Mouse (Mus musculus) intestine, embryonic 16.5 days (tissue): ENCODE results near the gene Slc6a6. TPM values are rescaled to one million over a fixed set of nuclear protein-coding genes. Genes with fewer than 3 reads are reported as not detected.

ENCODE experiments used
- ATAC-seq: fragments of 200-750 bp; cut with Nextera tagmentation; 2 replicates; pipeline ENCODE4 v1.8.0; 2017; ENCODE audit warnings: moderate TSS enrichment, moderate library complexity
- H3K27ac ChIP-seq: fragments of 300-500 bp; sonication (generic); 2 replicates; pipeline ENCODE4 v1.5.1; 2014; ENCODE audit warnings: mild to moderate bottlenecking, low read length
- H3K27me3 ChIP-seq: fragments of 300-500 bp; sonication (generic); replicated peaks from 2 replicates; pipeline ENCODE4 v1.6.1; 2014; ENCODE audit warnings: low read length, control low read depth, mixed read lengths; ENCODE audit not compliant: control insufficient read depth, insufficient read depth
- H3K36me3 ChIP-seq: fragments of 300-500 bp; sonication (generic); 2 replicates; pipeline ENCODE4 v1.6.1; 2014; ENCODE audit warnings: low read length, control low read depth; ENCODE audit not compliant: control insufficient read depth, insufficient read depth
- H3K4me1 ChIP-seq: fragments of 300-500 bp; sonication (generic); 2 replicates; pipeline ENCODE4 v1.6.1; 2014; ENCODE audit warnings: low read length, control low read depth, mixed read lengths; ENCODE audit not compliant: control insufficient read depth, insufficient read depth
- H3K4me2 ChIP-seq: fragments of 300-500 bp; sonication (generic); 2 replicates; pipeline ENCODE4 v1.6.1; 2014; ENCODE audit warnings: low read depth, low read length, control low read depth
- H3K4me3 ChIP-seq: fragments of 300-500 bp; sonication (generic); 2 replicates; pipeline ENCODE4 v1.5.1; 2014; ENCODE audit warnings: mild to moderate bottlenecking, low read length
- H3K9ac ChIP-seq: fragments of 300-500 bp; sonication (generic); 2 replicates; pipeline ENCODE4 v1.6.1; 2014; ENCODE audit warnings: low read depth, low read length
- H3K9me3 ChIP-seq: fragments of 300-500 bp; sonication (generic); 2 replicates; pipeline ENCODE4 v1.6.1; 2016; ENCODE audit warnings: low read length, control low read depth; ENCODE audit not compliant: control insufficient read depth
- WGBS: fragments of 180-500 bp; shearing (Covaris S2); extraction: QIAGEN DNeasy Blood & Tissue Kit; methylation state at CpG from one replicate; pipeline ENCODE4 v1.1.7; 2014; 5-methylcytosine and 5-hydroxymethylcytosine counted together
- polyA plus RNA-seq: library from polyadenylated mRNA; unstranded; fragments of >200 nt; fragmentation: Nextera tagmentation; extraction: Ambion mirVana; gene quantifications from 2 replicates; pipeline ENCODE4 v1.2.1, GENCODE M21; 2015

Slc6a6 gene
- polyA plus RNA-seq: 103 and 104 TPM in 2 replicates

GRCm38 (mm10) chr6:91683602-91684473 is at the start of gene Slc6a6:
Gene Slc6a6 (plus strand): TSS chr6:91684053.
- Histone ChIP-seq H3K4me2 (peak within 1 kb of the TSS; percentile 88), H3K4me3 (peak within 1 kb of the TSS; percentile 97), H3K36me3 (no peaks in the 10 kb centered on the region), H3K9me3 (no peaks in the 10 kb centered on the region), H3K27ac (peak within 1 kb of the TSS; percentile 96), H3K4me1 (peaks cover 35% of the 10 kb centered on the region), H3K9ac (peak within 1 kb of the TSS; percentile 96), H3K27me3 (no peaks in the 10 kb centered on the region)
- ATAC-seq: peak; percentile 77
- under 1% methylated on average over 64 of the region's 69 CpGs for WGBS

- H3K9ac ChIP-seq: no peak overlapping the region
- H3K4me3 ChIP-seq: no peak overlapping the region
- H3K9me3 ChIP-seq: no peaks in the 10 kb centered on the region
- no peaks in the 10 kb centered on the region for H3K36me3 ChIP-seq
- H3K27me3 ChIP-seq: no peaks in the 10 kb centered on the region
- no peak overlapping the region for H3K4me2 ChIP-seq
- 0 out of 2 replicates have a peak, but pooled peaks cover 4% of the 10 kb centered on the region for H3K4me1 ChIP-seq
- H3K27ac ChIP-seq: no peak overlapping the region
- no peak for ATAC-seq
- 58% methylated on average over 2 of the region's 2 CpGs for WGBS
Measured at GRCm38 (mm10) chr6:91634417-91634816, 49.4 kb upstream of the Slc6a6 start.

GRCm38 (mm10) chr6:91634876-91635275 is 49.0 kb upstream of the Slc6a6 start:
- H3K9ac ChIP-seq: no peak overlapping the region
- no peak overlapping the region for H3K4me3 ChIP-seq
- no peaks in the 10 kb centered on the region for H3K36me3 ChIP-seq
- H3K4me2 ChIP-seq: no peak overlapping the region
- H3K27ac ChIP-seq: no peak overlapping the region
- no peak for ATAC-seq
- no peaks in the 10 kb centered on the region for H3K27me3 ChIP-seq
- no peaks in the 10 kb centered on the region for H3K9me3 ChIP-seq
- WGBS: 67% methylated on average over 2 of the region's 2 CpGs
- 0 out of 2 replicates have a peak, but pooled peaks cover 4% of the 10 kb centered on the region for H3K4me1 ChIP-seq

- 33% methylated on average over 9 of the region's 9 CpGs for WGBS
- Histone ChIP-seq H3K4me2 (no peak overlapping the region), H3K27ac (peak overlapping the region; percentile 73), H3K9ac (no peak overlapping the region), H3K4me3 (no peak overlapping the region), H3K4me1 (0 out of 2 replicates have a peak, but pooled peaks cover 4% of the 10 kb centered on the region), H3K9me3 (no peaks in the 10 kb centered on the region), H3K27me3 (no peaks in the 10 kb centered on the region), H3K36me3 (no peaks in the 10 kb centered on the region)
- peak; percentile 81 for ATAC-seq
Measured at GRCm38 (mm10) chr6:91638204-91638995, 45.5 kb upstream of the Slc6a6 start.

- Histone ChIP-seq H3K9ac (no peak overlapping the region), H3K4me1 (no peaks in the 10 kb centered on the region), H3K27me3 (no peaks in the 10 kb centered on the region), H3K4me3 (no peak overlapping the region), H3K9me3 (no peaks in the 10 kb centered on the region), H3K4me2 (no peak overlapping the region), H3K27ac (no peak overlapping the region), H3K36me3 (no peaks in the 10 kb centered on the region)
- 90% methylated on average over 5 of the region's 5 CpGs for WGBS
- ATAC-seq: no peak
Measured at GRCm38 (mm10) chr6:91643011-91643410, 40.8 kb upstream of the Slc6a6 start.

- 84% methylated on average over 2 of the region's 2 CpGs for WGBS
- Histone ChIP-seq H3K27me3 (no peaks in the 10 kb centered on the region), H3K9me3 (no peaks in the 10 kb centered on the region), H3K9ac (no peak overlapping the region), H3K4me1 (no peaks in the 10 kb centered on the region), H3K4me2 (no peak overlapping the region), H3K4me3 (no peak overlapping the region), H3K27ac (no peak overlapping the region), H3K36me3 (no peaks in the 10 kb centered on the region)
- ATAC-seq: no peak
Measured at GRCm38 (mm10) chr6:91643416-91643921, 40.4 kb upstream of the Slc6a6 start.

GRCm38 (mm10) chr6:91646019-91646418 is 37.8 kb upstream of the Slc6a6 start:
- H3K36me3 ChIP-seq: no peaks in the 10 kb centered on the region
- H3K27ac ChIP-seq: no peak overlapping the region
- H3K4me2 ChIP-seq: no peak overlapping the region
- H3K27me3 ChIP-seq: no peaks in the 10 kb centered on the region
- H3K4me1 ChIP-seq: no peaks in the 10 kb centered on the region
- H3K4me3 ChIP-seq: no peak overlapping the region
- 83% methylated on average over 10 of the region's 10 CpGs for WGBS
- H3K9me3 ChIP-seq: no peaks in the 10 kb centered on the region
- ATAC-seq: no peak
- no peak overlapping the region for H3K9ac ChIP-seq

- Histone ChIP-seq H3K9ac (no peak overlapping the region), H3K4me2 (no peak overlapping the region), H3K27me3 (no peaks in the 10 kb centered on the region), H3K4me3 (no peak overlapping the region), H3K36me3 (no peaks in the 10 kb centered on the region), H3K9me3 (no peaks in the 10 kb centered on the region), H3K27ac (no peak overlapping the region), H3K4me1 (no peaks in the 10 kb centered on the region)
- WGBS: 72% methylated on average over 4 of the region's 4 CpGs
- ATAC-seq: no peak
Measured at GRCm38 (mm10) chr6:91646822-91647221, 37.0 kb upstream of the Slc6a6 start.

- Histone ChIP-seq H3K27ac (no peak overlapping the region), H3K27me3 (no peaks in the 10 kb centered on the region), H3K4me2 (no peak overlapping the region), H3K4me3 (no peak overlapping the region), H3K4me1 (no peaks in the 10 kb centered on the region), H3K9me3 (no peaks in the 10 kb centered on the region), H3K9ac (no peak overlapping the region), H3K36me3 (no peaks in the 10 kb centered on the region)
- 67% methylated on average over 9 of the region's 9 CpGs for WGBS
- no peak for ATAC-seq
Measured at GRCm38 (mm10) chr6:91647385-91647791, 36.5 kb upstream of the Slc6a6 start.
